28 mouse cellular contexts compared by ENCODE assay signal in the genomic region with DNA sequence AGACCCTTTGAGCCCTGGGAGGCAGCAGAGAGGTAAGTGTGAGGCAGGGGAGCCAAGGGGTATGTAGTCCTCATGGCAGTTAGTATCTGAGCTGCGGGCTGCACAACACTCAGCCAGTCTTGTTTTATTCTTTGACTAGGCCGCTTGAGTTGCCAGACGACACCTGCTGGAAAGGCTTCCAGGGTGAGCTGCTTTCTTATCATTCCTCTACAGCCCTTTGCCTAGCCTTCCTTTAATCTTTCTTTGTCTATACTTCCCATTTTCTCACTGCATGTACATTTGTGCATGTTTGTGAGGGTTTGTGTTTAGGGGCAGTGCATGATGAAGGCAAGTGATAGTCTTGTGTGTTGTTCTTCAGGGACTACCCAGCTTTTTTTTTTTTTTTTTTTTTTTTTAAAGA. TPM values are rescaled to one million over a fixed set of nuclear protein-coding genes. Genes with fewer than 3 reads are reported as not detected.
A peak's percentile ranks its signal among the peaks of the same experiment; 100 is the strongest.
DNase-seq lines count a peak whose midpoint lies in the region; ATAC-seq and TF ChIP-seq lines count a peak whose summit lies in the region.
"Had no signal": no experiment of that assay in that cellular context is flagged by ENCODE, and none has a peak within 500 bp of the region (broad histone marks: within the 10 kb centered on the region; RNA-seq: fewer than 3 reads in every experiment).

No protein-coding gene starts in this region.

- H3K4me3 ChIP-seq in G1E (ENCODE audit: low read depth, low read length), result no peak overlapping the region
- no peak overlapping the region for H3K4me3 ChIP-seq in liver, embryonic 16.5 days (ENCODE audit: low read depth, low read length)
- H3K4me3 ChIP-seq in cerebellum, adult 2 months (replicated peaks; ENCODE audit: insufficient read depth, low read depth, low read length), result no peak overlapping the region
- H3K4me3 ChIP-seq in lung, postnatal 0 days (ENCODE audit: low read depth, low read length), result no peak overlapping the region
- H3K4me3 ChIP-seq: embryonic facial prominence, embryonic 12.5 days; erythroblast, embryonic 14.5 days; forebrain, embryonic 13.5 days; heart, embryonic 12.5 days; hindbrain, embryonic 10.5 days; kidney, embryonic 15.5 days; limb, embryonic 12.5 days; midbrain, embryonic 13.5 days had no signal

- H3K27me3 ChIP-seq in G1E (ENCODE audit: insufficient read depth, low read length), result no peaks in the 10 kb centered on the region
- no peaks in the 10 kb centered on the region for H3K27me3 ChIP-seq in liver, embryonic 16.5 days (ENCODE audit: control insufficient read depth, insufficient read depth, low read depth, low read length)
- no peaks in the 10 kb centered on the region for H3K27me3 ChIP-seq in cerebellum, adult 2 months (ENCODE audit: control insufficient read depth, insufficient read depth, low read length)
- no peaks in the 10 kb centered on the region for H3K27me3 ChIP-seq in lung, postnatal 0 days (replicated peaks; ENCODE audit: insufficient read depth, low read length)
- H3K27me3 ChIP-seq: CH12.LX; embryonic facial prominence, embryonic 12.5 days; forebrain, embryonic 13.5 days; heart, embryonic 12.5 days; kidney, embryonic 15.5 days; limb, embryonic 12.5 days; midbrain, embryonic 13.5 days had no signal

- peak overlapping the region; percentile 79 for H3K27ac ChIP-seq in liver, embryonic 16.5 days (ENCODE audit: low read length)
- no peak overlapping the region for H3K27ac ChIP-seq in cerebellum, adult 2 months (ENCODE audit: insufficient read depth, low read length)
- no peak overlapping the region for H3K27ac ChIP-seq in lung, postnatal 0 days (ENCODE audit: low read length)
- H3K27ac ChIP-seq: embryonic facial prominence, embryonic 12.5 days; forebrain, embryonic 13.5 days; hindbrain, embryonic 10.5 days; kidney, embryonic 15.5 days; limb, embryonic 12.5 days; macrophage; midbrain, embryonic 13.5 days had no signal

- no peak overlapping the region for H3K4me2 ChIP-seq in liver, embryonic 16.5 days (ENCODE audit: low read depth, low read length)
- H3K4me2 ChIP-seq in lung, postnatal 0 days (replicated peaks; ENCODE audit: low read depth, low read length), result no peak overlapping the region
- H3K4me2 ChIP-seq: embryonic facial prominence, embryonic 12.5 days; forebrain, embryonic 13.5 days; heart, embryonic 12.5 days; kidney, embryonic 15.5 days; limb, embryonic 12.5 days; lung, embryonic 14.5 days; midbrain, embryonic 13.5 days had no signal

- TF ChIP-seq EP300 in lung, postnatal 0 days (IDR thresholded peaks at IDR 0.05), result no peak

- H3K36me3 ChIP-seq in G1E (replicated peaks), result peaks cover 90% of the 10 kb centered on the region
- peaks cover 51% of the 10 kb centered on the region for H3K36me3 ChIP-seq in liver, embryonic 16.5 days (ENCODE audit: control insufficient read depth, insufficient read depth)
- H3K36me3 ChIP-seq in lung, postnatal 0 days (ENCODE audit: insufficient read depth, low read length), result peaks cover 30% of the 10 kb centered on the region

- WGBS in liver, embryonic 16.5 days (ENCODE audit: insufficient replicate concordance), result 40% methylated on average over 3 of the region's 3 CpGs
- WGBS in cerebellum, adult 2 months, result 90% methylated on average over 3 of the region's 3 CpGs
- WGBS in lung, postnatal 0 days, result 89% methylated on average over 3 of the region's 3 CpGs

- peaks cover 65% of the 10 kb centered on the region for H3K4me1 ChIP-seq in G1E (ENCODE audit: insufficient read depth, low read depth, low read length)
- H3K4me1 ChIP-seq in liver, embryonic 16.5 days (ENCODE audit: control insufficient read depth, low read depth, low read length), result peaks cover 12% of the 10 kb centered on the region
- no peaks in the 10 kb centered on the region for H3K4me1 ChIP-seq in cerebellum, adult 2 months (ENCODE audit: control insufficient read depth, insufficient read depth, low read length)
- H3K4me1 ChIP-seq in lung, postnatal 0 days (ENCODE audit: insufficient read depth, low read depth, low read length), result no peaks in the 10 kb centered on the region
- H3K4me1 ChIP-seq: embryonic facial prominence, embryonic 12.5 days; forebrain, embryonic 13.5 days; heart, embryonic 12.5 days; kidney, embryonic 15.5 days; limb, embryonic 12.5 days; midbrain, embryonic 13.5 days had no signal

- ATAC-seq in G1E (ENCODE audit: extremely low read depth, insufficient number of reproducible peaks, low FRiP score, poor library complexity, severe bottlenecking), result peak; percentile 68
- ATAC-seq in liver, embryonic 16.5 days (ENCODE audit: low read depth), result peak; percentile 67
- ATAC-seq in lung, postnatal 0 days, result no peak
- ATAC-seq: forebrain, embryonic 13.5 days; midbrain, embryonic 13.5 days had no signal

- no peak for TF ChIP-seq CTCF in G1E (IDR thresholded peaks at IDR 0.05; ENCODE audit: low read depth, low read length)
- no peak for TF ChIP-seq CTCF in cerebellum, adult 2 months (IDR thresholded peaks at IDR 0.05; ENCODE audit: borderline replicate concordance, insufficient read depth, low read depth, low read length)
- no peak for TF ChIP-seq CTCF in lung, postnatal 0 days (IDR thresholded peaks at IDR 0.05)

- DNase-seq in G1E (ENCODE audit: low spot score) (peak; percentile 46), MEL-GATA-1-ER (ENCODE audit: extremely low read depth, low read depth) (peak; percentile 94), liver (peak; percentile 54)
- DNase-seq in cerebellum, adult 2 months, result no peak
- DNase-seq in lung, postnatal 0 days (ENCODE audit: low spot score), result no peak
- DNase-seq in right cerebral cortex, adult 2 months (ENCODE audit: low spot score in 2 of 2), result no peak
- DNase-seq: adrenal gland, postnatal 25 days; B cell, adult 2 months; cerebellum, adult 11 months; cerebellum, postnatal 10 days; gastrocnemius, postnatal 10 days; heart, postnatal 10 days; kidney, adult 11 months; kidney, postnatal 36 days; layer of hippocampus, postnatal 36 days; lung, embryonic 14.5 days; thymus, postnatal 25 days had no signal

- peak overlapping the region; percentile 5; the same call in 1 of the 2 replicates for H3K9ac ChIP-seq in liver, embryonic 16.5 days (ENCODE audit: low read depth, low read length)
- H3K9ac ChIP-seq in lung, postnatal 0 days (replicated peaks; ENCODE audit: low read depth), result no peak overlapping the region
- H3K9ac ChIP-seq: embryonic facial prominence, embryonic 12.5 days; forebrain, embryonic 13.5 days; heart, embryonic 12.5 days; kidney, embryonic 15.5 days; limb, embryonic 12.5 days; lung, embryonic 14.5 days; midbrain, embryonic 13.5 days had no signal

- no peaks in the 10 kb centered on the region for H3K9me3 ChIP-seq in G1E (replicated peaks)
- no peaks in the 10 kb centered on the region for H3K9me3 ChIP-seq in liver, embryonic 16.5 days (replicated peaks; ENCODE audit: control insufficient read depth, low read length)
- no peaks in the 10 kb centered on the region for H3K9me3 ChIP-seq in lung, postnatal 0 days (ENCODE audit: low read length)
- H3K9me3 ChIP-seq: embryonic facial prominence, embryonic 12.5 days; forebrain, embryonic 13.5 days; heart, embryonic 12.5 days; hindbrain, embryonic 10.5 days; kidney, embryonic 15.5 days; limb, embryonic 12.5 days; midbrain, embryonic 13.5 days had no signal

- TF ChIP-seq POLR2A in cerebellum, adult 2 months (IDR thresholded peaks at IDR 0.05; ENCODE audit: borderline replicate concordance, insufficient read depth, low read length), result no peak

RNA-seq across cellular contexts. Expression of a gene that starts 9.7 kb away (rescaled TPM):
- total RNA-seq in G1E (2014; fragmentation: Nextera tagmentation) (197 and 209 TPM in 2 replicates), G1E (2017) (10.8 and 15.8 TPM in 2 replicates)
- polyA plus RNA-seq in G1E (2012), result 18.2 and 29.7 TPM in 2 replicates
- polyA plus RNA-seq in liver, embryonic 16.5 days (2015; fragmentation: Nextera tagmentation; extraction: Ambion mirVana), result 10.0 and 10.3 TPM in 2 replicates
- polyA plus RNA-seq in cerebellum, adult 2 months (2012; rRNA removed), result 12.1 and 16.1 TPM in 2 replicates
- polyA plus RNA-seq in lung, postnatal 0 days (2015; fragmentation: Nextera tagmentation; extraction: Ambion mirVana), result 2.8 and 3.1 TPM in 2 replicates

RNA-seq across cellular contexts. Expression of a gene that starts 10.1 kb away (rescaled TPM):
- 39.9 and 59.9 TPM in 2 replicates for total RNA-seq in G1E (2014; fragmentation: Nextera tagmentation)
- 51.0 and 53.3 TPM in 2 replicates for total RNA-seq in G1E (2017)
- 23.4 and 33.1 TPM in 2 replicates for polyA plus RNA-seq in G1E (2012)
- 20.7 and 21.1 TPM in 2 replicates for polyA plus RNA-seq in liver, embryonic 16.5 days (2015; fragmentation: Nextera tagmentation; extraction: Ambion mirVana)
- polyA plus RNA-seq in cerebellum, adult 2 months (2012; rRNA removed), result 8.6 and 12.0 TPM in 2 replicates
- polyA plus RNA-seq in lung, postnatal 0 days (2015; fragmentation: Nextera tagmentation; extraction: Ambion mirVana), result 21.4 and 22.9 TPM in 2 replicates

RNA-seq across cellular contexts. Expression of a gene that starts 12.9 kb away (rescaled TPM):
- total RNA-seq in G1E (2014; fragmentation: Nextera tagmentation) (677 and 817 TPM in 2 replicates), G1E (2017) (849 and 1,028 TPM in 2 replicates)
- polyA plus RNA-seq in G1E (2012), result 299 and 510 TPM in 2 replicates
- polyA plus RNA-seq in liver, embryonic 16.5 days (2015; fragmentation: Nextera tagmentation; extraction: Ambion mirVana), result 328 and 345 TPM in 2 replicates
- polyA plus RNA-seq in cerebellum, adult 2 months (2012; rRNA removed), result 320 TPM in 2 replicates
- 292 and 298 TPM in 2 replicates for polyA plus RNA-seq in lung, postnatal 0 days (2015; fragmentation: Nextera tagmentation; extraction: Ambion mirVana)

RNA-seq across cellular contexts. Expression of a gene that starts 14.4 kb away (rescaled TPM):
- 61.9 and 73.7 TPM in 2 replicates for total RNA-seq in G1E (2014; fragmentation: Nextera tagmentation)
- total RNA-seq in G1E (2017), result 31.1 and 33.1 TPM in 2 replicates
- 87.9 and 103 TPM in 2 replicates for polyA plus RNA-seq in G1E (2012)
- polyA plus RNA-seq in liver, embryonic 16.5 days (2015; fragmentation: Nextera tagmentation; extraction: Ambion mirVana), result 10.5 and 14.2 TPM in 2 replicates
- 8.7 and 9.7 TPM in 2 replicates for polyA plus RNA-seq in cerebellum, adult 2 months (2012; rRNA removed)
- 23.4 and 25.4 TPM in 2 replicates for polyA plus RNA-seq in lung, postnatal 0 days (2015; fragmentation: Nextera tagmentation; extraction: Ambion mirVana)

RNA-seq across cellular contexts. Expression of a gene that starts 27.9 kb away (rescaled TPM):
- total RNA-seq in G1E (2014; fragmentation: Nextera tagmentation) (68.5 and 73.7 TPM in 2 replicates), G1E (2017) (93.5 and 97.6 TPM in 2 replicates)
- polyA plus RNA-seq in G1E (2012), result 65.3 and 84.9 TPM in 2 replicates
- 32.7 and 33.6 TPM in 2 replicates for polyA plus RNA-seq in liver, embryonic 16.5 days (2015; fragmentation: Nextera tagmentation; extraction: Ambion mirVana)
- polyA plus RNA-seq in cerebellum, adult 2 months (2012; rRNA removed), result 129 and 140 TPM in 2 replicates
- polyA plus RNA-seq in lung, postnatal 0 days (2015; fragmentation: Nextera tagmentation; extraction: Ambion mirVana), result 106 and 117 TPM in 2 replicates

Comparison
In these comparisons a context has a peak if more than half of its experiments do, and no peak if none do; other contexts are left out.
1. DNase-seq: peak in G1E (single experiment), MEL-GATA-1-ER (single experiment) and liver (single experiment); none in cerebellum, adult 2 months (0 of 2), lung, postnatal 0 days (single experiment) and right cerebral cortex, adult 2 months (0 of 2).